Mouse (Mus musculus) kidney, adult 2 months (tissue): ENCODE data around the gene Plxnb2. TPM values are rescaled to one million over a fixed set of nuclear protein-coding genes. Genes with fewer than 3 reads are reported as not detected.

Source experiments
- DNase-seq: peaks from one replicate; pipeline ENCODE4 v3.0.0; 2021
- H3K27ac ChIP-seq: fragments of 200-500 bp; 2 replicates; pipeline ENCODE4 v1.5.1; 2012; ENCODE audit warnings: low read depth, low read length, control low read depth, inconsistent platforms; ENCODE audit not compliant: insufficient read depth
- H3K27me3 ChIP-seq: fragments of 200-500 bp; replicated peaks from 2 replicates; pipeline ENCODE4 v1.6.1; 2012; ENCODE audit warnings: mild to moderate bottlenecking, moderate library complexity, low read length, inconsistent platforms; ENCODE audit not compliant: control insufficient read depth, insufficient read depth
- H3K36me3 ChIP-seq: fragments of 200-500 bp; 2 replicates; pipeline ENCODE4 v1.6.1; 2012; ENCODE audit warnings: mild to moderate bottlenecking, moderate library complexity, low read length, inconsistent platforms; ENCODE audit not compliant: control insufficient read depth, insufficient read depth
- H3K4me1 ChIP-seq: fragments of 200-500 bp; 2 replicates; pipeline ENCODE4 v1.6.1; 2011; ENCODE audit warnings: low read length; ENCODE audit not compliant: control insufficient read depth, insufficient read depth
- H3K4me3 ChIP-seq: fragments of 200-500 bp; 2 replicates; pipeline ENCODE4 v1.5.1; 2011; ENCODE audit warnings: mild to moderate bottlenecking, low read depth, low read length, control low read depth; ENCODE audit not compliant: insufficient read depth
- CTCF ChIP-seq: fragments of 200-500 bp; conservative IDR thresholded peaks from 2 replicates; pipeline ENCODE4 v1.5.1; 2011; ENCODE audit warnings: low read depth, mild to moderate bottlenecking, control low read depth, low read length, moderate library complexity, mixed read lengths; ENCODE audit not compliant: insufficient read depth, insufficient read length
- POLR2A ChIP-seq: fragments of 200-500 bp; IDR thresholded peaks from one replicate; pipeline ENCODE4 v1.6.1; 2011; ENCODE audit warnings: low read depth, low read length, control low read depth
- WGBS: fragments of 180-500 bp; shearing (Covaris S2); methylation state at CpG from one replicate; pipeline ENCODE4 v1.1.7; 2018; 5-methylcytosine and 5-hydroxymethylcytosine counted together
- polyA plus RNA-seq: library from polyadenylated mRNA; depleted of rRNA; stranded (reverse); fragments of >200 nt; gene quantifications from 2 replicates; pipeline ENCODE4 v1.2.3, GENCODE M21; 2012

Plxnb2 gene
- polyA plus RNA-seq, 1 experiment, result 288 TPM

- Histone ChIP-seq H3K4me1 (no peaks in the 10 kb centered on the region), H3K27me3 (no peaks in the 10 kb centered on the region), H3K4me3 (no peak overlapping the region), H3K36me3 (peaks cover 12% of the 10 kb centered on the region), H3K27ac (no peak overlapping the region)
- TF ChIP-seq CTCF (no peak), POLR2A (no peak)
- DNase-seq, result peak; percentile 38
- 54% methylated on average over 9 of the region's 9 CpGs for WGBS
These were observed 19.2 kb downstream of the Plxnb2 start for GRCm38 (mm10) chr15:89161397-89161796.

- WGBS, result 92% methylated on average over 16 of the region's 16 CpGs
These were observed 22.1 kb downstream of the Plxnb2 start for GRCm38 (mm10) chr15:89158516-89158915.

GRCm38 (mm10) chr15:89157954-89158353, 22.6 kb downstream of the Plxnb2 start:
- H3K36me3 ChIP-seq, result peaks cover 9% of the 10 kb centered on the region
- H3K27me3 ChIP-seq, result no peaks in the 10 kb centered on the region
- H3K4me1 ChIP-seq, result no peaks in the 10 kb centered on the region
- peak; percentile 79 for DNase-seq
- H3K27ac ChIP-seq, result no peak overlapping the region
- no peak for TF ChIP-seq POLR2A
- peak; percentile 78 for TF ChIP-seq CTCF
- 49% methylated on average over 7 of the region's 7 CpGs for WGBS
- no peak overlapping the region for H3K4me3 ChIP-seq

More at GRCm38 (mm10) chr15:89158516-89158915, 22.1 kb downstream of the Plxnb2 start:
- no peaks in the 10 kb centered on the region for H3K27me3 ChIP-seq
- no peak overlapping the region for H3K4me3 ChIP-seq
- no peak for DNase-seq
- no peak overlapping the region for H3K27ac ChIP-seq
- H3K36me3 ChIP-seq, result peaks cover 9% of the 10 kb centered on the region
- no peaks in the 10 kb centered on the region for H3K4me1 ChIP-seq
- TF ChIP-seq CTCF (no peak), POLR2A (no peak)

DNA sequence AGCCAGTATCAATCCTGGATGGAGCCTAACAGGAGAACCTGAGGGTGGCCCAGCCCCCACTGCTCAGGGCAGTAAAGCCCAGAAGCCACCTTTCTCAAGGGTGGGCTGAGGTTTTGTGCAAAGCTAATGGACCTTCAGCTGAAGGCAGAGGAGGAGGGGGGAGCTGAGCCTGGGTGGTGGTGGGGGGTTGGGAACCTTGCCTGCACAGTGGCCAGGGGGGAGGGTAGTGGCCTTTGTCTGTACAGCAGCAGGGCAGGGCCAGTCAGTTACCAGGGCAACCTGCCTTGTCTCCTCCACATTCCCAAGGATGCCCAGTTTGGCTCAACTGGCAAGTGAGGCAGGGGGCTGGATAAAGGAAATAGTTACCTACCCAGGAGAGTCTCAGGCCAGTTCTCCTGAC, 28.3 kb downstream of the Plxnb2 start:
- peaks cover 2% of the 10 kb centered on the region; the same call in 1 of the 2 replicates for H3K36me3 ChIP-seq
- DNase-seq, result no peak
- H3K4me3 ChIP-seq, result no peak overlapping the region
- TF ChIP-seq POLR2A (no peak), CTCF (no peak)
- no peak overlapping the region for H3K27ac ChIP-seq
- H3K4me1 ChIP-seq, result peaks cover 5% of the 10 kb centered on the region; the same call in 1 of the 2 replicates
- H3K27me3 ChIP-seq, result no peaks in the 10 kb centered on the region

- peak overlapping the region; percentile 31 for H3K27ac ChIP-seq
These were observed 30.6 kb downstream of the Plxnb2 start for GRCm38 (mm10) chr15:89150041-89150390.

DNA sequence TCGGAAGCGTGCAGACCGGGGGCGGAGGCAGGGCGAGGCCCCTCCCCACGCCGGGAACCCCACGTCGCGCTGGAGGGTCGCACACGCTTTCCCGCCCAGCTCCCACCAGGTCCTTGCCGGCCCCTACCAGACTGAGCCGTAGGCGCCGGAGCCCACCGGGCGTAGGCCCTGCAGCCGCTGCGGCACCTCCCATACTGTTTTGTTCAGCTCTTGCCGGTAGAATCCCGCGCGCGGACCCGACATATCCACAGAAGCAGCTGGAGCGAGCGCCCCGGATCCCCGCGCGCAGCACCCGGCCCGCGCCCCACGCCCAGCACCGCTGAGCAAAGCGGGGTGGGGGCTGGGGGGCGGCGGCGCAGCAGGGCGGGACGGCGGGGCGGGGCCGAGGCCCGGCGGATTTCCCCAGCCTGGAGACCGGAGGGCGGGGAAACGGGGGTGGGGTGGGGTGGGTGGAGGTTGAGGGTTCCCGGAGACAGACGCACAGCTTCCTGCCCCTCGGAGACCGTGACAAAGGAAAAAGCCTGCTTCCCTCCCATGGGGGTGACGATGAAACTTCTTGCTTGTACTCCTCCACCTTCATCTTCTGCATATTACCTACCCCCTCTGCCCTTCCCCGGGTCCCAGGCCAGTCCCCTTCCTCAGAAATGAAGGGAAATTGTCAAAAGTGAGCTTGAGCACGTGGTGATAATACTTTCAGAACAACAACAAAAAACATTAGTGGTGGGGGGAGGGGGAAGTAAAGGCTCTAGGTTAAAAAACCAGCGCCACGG, 31.1 kb downstream of the Plxnb2 start, which contains the start of gene Mapk11:
Gene Mapk11, minus strand, starts transcription at position 358 of the 770 bp plus-strand sequence.
- TF ChIP-seq POLR2A, result no peak
- no peak for TF ChIP-seq CTCF
- peak within 1 kb of the TSS; percentile 31 for H3K27ac ChIP-seq
- under 1% methylated on average over 52 of the region's 61 CpGs for WGBS

More at GRCm38 (mm10) chr15:89150041-89150390, 30.6 kb downstream of the Plxnb2 start:
- Histone ChIP-seq H3K4me1 (peaks cover 10% of the 10 kb centered on the region; the same call in 1 of the 2 replicates), H3K27me3 (no peaks in the 10 kb centered on the region), H3K4me3 (peak overlapping the region; percentile 70; the same call in 1 of the 2 replicates), H3K36me3 (no peaks in the 10 kb centered on the region)
- TF ChIP-seq POLR2A, result no peak
- no peak for TF ChIP-seq CTCF
- 12% methylated on average over 13 of the region's 13 CpGs for WGBS
- DNase-seq, result no peak

DNA sequence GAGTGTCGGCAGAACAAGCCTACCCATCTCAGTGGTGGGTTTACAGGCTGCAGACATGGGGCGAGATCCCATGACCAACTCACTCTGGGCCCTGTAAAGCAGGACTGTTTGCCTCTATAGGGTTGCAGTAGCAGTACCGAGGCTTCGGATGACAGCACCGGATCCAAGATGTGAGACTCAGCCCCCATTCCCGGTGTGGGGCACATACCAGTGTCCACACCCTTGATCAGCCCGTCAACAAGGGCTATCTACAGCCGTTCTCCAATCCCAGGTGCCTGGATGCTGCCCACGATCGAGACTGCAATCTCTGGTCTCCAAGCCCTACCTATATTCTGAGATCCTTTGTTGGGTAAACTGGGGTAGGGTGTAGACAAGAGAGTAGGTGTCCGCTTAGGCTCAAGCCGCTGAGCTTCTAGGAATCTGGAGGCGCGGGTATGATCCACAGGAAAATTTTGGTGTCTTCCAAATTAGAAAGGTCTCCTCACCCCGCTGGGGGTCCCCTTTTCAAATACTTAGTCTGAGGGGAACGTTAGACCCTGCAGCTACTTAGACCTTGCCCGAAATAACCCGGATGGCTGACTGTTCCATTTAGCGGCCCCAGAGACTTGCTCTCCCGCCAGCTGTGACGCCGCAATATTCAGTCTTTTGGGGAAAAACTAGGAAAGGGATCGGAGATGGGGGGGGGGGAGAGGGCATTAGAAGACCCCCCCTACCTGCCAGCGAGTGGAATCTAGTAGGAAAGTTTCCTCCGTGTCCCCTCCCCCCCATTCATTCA, 31.9 kb downstream of the Plxnb2 start:
- Histone ChIP-seq H3K27ac (no peak overlapping the region), H3K36me3 (no peaks in the 10 kb centered on the region), H3K4me3 (peak overlapping the region; percentile 70), H3K4me1 (peaks cover 10% of the 10 kb centered on the region; the same call in 1 of the 2 replicates), H3K27me3 (no peaks in the 10 kb centered on the region)
- no peak for DNase-seq
- WGBS, result 11% methylated on average over 25 of the region's 25 CpGs
- TF ChIP-seq CTCF (no peak), POLR2A (no peak)

More for the DNA sequence above, 31.1 kb downstream of the Plxnb2 start, which contains the start of gene Mapk11:
- Histone ChIP-seq H3K36me3 (no peaks in the 10 kb centered on the region), H3K4me3 (peak within 1 kb of the TSS; percentile 70), H3K27me3 (no peaks in the 10 kb centered on the region), H3K4me1 (peaks cover 10% of the 10 kb centered on the region; the same call in 1 of the 2 replicates)
- DNase-seq, result peak; percentile 66
